Mouse (Mus musculus): ENCODE data around the gene Rxra.

Gene Rxra

GRCm38 (mm10) chr2:27702904-27703666 is 26.8 kb downstream of the Rxra start:
- no peak for DNase-seq (ENCODE audit: low read depth)

GRCm38 (mm10) chr2:27703852-27704640 is 27.8 kb downstream of the Rxra start:
- peak; percentile 21 for DNase-seq (ENCODE audit: low read depth)

- DNase-seq (ENCODE audit: low read depth), result no peak
Observed at GRCm38 (mm10) chr2:27704641-27705040, 28.4 kb downstream of the Rxra start.

- DNase-seq (ENCODE audit: low read depth), result no peak
Observed at GRCm38 (mm10) chr2:27710871-27711382, 34.7 kb downstream of the Rxra start.

- DNase-seq (ENCODE audit: low read depth), result no peak
Observed at GRCm38 (mm10) chr2:27712626-27713025, 36.4 kb downstream of the Rxra start.

DNA sequence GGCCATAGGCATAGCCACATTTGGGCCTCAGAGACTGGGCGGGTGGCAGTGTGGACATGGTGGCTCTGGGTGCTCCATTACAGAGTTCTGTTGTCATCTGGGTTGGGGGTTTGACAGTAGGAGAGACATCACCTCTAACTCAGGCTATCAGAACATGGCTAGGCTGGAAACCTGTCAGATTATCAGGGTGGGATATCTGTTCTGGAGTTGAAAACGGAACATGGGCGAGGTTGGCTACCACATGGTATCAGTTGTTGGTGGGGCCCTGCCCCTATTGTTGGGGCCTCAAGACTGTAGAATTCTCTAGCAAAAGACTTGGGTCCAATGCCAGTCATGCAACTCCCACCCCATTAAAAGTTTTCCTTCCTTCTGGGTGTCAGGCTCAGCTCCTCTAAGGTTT is 37.1 kb downstream of the Rxra start:
- DNase-seq (ENCODE audit: low read depth), result no peak

DNA sequence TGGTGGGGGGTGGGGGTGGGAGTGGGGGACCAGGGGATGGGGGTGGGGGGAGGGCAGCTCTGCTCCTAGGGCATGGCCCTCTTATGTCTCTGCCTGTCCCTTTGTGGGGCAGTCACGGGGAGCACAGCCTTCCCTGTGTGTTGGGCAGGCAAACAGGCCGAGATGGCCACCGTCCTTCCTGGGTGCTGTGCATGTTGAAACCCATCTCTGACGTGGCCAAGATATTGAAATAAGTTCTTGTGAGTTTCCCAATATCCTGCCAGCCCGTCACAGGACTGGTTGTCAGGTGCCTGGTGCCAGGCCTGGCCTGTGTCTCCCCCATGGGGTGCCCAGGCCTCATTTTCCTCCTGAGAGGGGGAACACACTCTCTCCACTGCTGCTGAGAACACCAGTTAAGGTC is 37.9 kb downstream of the Rxra start:
- DNase-seq (ENCODE audit: low read depth), result no peak

DNA sequence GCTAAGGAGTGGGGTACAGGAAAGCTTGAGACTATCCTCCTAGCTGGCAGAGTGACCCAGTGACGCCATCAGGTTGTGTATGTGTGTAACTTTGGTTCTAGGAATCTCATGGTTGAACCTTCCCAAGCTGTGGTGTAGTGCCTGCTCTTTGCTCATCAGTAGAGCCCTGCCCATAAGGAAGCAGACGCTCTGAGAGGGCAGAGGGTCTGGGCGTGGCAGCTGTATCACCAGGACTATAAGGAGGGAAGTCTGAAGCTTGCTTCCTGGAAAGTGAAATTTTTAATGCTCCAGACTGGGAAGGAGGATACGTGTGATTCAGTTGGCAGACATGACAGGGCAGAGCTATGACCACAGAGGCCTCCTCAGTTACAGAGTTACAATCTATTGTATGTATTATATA is 39.0 kb downstream of the Rxra start:
- DNase-seq (ENCODE audit: low read depth), result no peak

GRCm38 (mm10) chr2:27716339-27716738 is 40.1 kb downstream of the Rxra start:
- no peak for DNase-seq (ENCODE audit: low read depth)

DNA sequence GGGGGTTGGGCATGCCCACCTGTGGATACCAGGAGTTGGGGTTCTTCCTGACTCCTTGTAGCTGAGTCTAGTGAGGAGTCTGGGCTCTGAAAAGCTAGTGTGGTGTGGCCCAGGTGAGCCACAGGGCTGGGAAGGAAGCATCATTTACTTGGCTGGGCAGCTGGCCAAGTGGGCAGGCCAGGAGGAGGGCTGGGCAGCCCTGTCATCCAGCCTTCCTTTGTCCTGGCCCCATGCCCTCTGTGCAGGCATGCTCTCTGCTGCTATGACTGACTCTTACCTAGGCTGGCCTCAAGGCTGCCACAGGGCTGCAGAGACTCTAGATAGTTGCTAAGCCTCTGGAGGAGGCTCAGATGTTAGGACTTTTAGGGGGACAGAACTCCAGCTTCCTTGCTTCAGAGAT is 42.0 kb downstream of the Rxra start:
- DNase-seq (ENCODE audit: low read depth), result no peak

DNA sequence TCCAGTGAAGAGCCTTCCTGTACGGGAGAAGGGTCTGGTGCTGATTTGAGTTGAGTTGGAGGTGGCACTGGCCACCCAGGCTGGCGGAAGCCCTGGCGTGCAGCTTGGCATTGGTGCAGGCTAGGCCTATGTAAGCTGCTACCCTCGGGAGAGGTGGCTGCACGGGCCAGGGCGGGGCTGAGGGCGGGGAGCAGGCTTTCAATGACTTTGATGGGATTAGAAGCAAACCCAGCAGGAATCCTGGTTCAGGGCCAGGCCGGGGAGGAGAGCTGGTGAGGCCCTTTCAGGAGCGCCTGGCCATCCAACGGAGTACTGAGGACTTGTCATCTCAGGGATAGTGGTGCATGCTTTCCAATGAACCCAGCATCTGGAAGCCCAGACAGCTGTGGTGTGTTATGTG is 43.4 kb downstream of the Rxra start:
- no peak for DNase-seq (ENCODE audit: low read depth)

DNA sequence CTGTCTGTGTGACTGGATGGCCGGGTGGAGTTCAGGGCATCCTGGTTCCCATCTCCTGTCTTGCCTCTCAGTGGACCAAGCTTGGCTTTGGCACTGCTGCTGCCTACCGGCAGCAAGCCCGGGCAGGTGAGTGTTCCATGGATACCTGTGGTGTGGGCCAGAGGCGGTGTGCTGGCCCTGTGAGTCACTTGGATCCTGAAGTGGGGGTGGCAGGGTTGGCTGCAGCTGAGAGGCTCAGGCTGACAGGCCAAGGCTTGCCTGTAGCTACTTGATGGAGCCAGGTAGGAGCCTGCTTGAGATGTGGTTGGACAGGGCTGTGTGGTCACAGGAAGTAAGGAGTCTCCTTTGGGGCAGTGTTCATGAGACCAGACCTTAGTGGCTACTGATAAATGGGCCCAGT is 45.4 kb downstream of the Rxra start:
- no peak for DNase-seq (ENCODE audit: low read depth)

DNA sequence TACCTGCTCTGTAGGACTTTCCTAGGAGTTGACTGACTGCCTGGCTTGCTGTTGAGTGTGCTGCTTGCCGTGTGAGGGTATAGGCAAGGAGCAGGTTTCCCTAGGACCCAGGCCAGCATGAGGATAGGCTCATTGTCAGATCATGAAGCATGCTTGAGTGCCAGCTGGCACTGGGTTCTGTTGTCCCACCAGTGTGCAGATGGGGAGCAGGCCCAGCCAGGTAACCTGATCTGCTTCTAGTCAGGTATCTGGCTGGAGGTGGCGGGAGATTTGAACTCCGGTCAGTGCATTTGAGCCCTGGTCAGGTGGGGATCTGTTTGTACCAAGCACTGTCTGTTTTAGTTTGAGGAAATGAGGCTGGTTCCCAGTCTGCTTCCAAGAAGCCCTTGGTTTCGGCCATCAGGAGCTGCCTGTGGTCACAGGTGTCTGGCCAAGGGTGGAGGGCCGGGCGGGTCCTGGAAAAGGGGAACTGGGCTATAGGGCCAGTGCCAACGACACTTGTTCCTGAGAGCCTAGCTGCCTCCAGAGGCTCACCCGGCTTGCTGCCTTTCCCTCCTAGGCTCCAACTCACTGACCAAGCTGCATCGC is 48.6 kb downstream of the Rxra start:
- no peak for DNase-seq (ENCODE audit: low read depth)

GRCm38 (mm10) chr2:27727994-27728854 is 52.0 kb downstream of the Rxra start:
- DNase-seq (ENCODE audit: low read depth), result no peak

- peak; percentile 24 for DNase-seq (ENCODE audit: low read depth)
Observed at GRCm38 (mm10) chr2:27729009-27729408, 52.8 kb downstream of the Rxra start.

DNA sequence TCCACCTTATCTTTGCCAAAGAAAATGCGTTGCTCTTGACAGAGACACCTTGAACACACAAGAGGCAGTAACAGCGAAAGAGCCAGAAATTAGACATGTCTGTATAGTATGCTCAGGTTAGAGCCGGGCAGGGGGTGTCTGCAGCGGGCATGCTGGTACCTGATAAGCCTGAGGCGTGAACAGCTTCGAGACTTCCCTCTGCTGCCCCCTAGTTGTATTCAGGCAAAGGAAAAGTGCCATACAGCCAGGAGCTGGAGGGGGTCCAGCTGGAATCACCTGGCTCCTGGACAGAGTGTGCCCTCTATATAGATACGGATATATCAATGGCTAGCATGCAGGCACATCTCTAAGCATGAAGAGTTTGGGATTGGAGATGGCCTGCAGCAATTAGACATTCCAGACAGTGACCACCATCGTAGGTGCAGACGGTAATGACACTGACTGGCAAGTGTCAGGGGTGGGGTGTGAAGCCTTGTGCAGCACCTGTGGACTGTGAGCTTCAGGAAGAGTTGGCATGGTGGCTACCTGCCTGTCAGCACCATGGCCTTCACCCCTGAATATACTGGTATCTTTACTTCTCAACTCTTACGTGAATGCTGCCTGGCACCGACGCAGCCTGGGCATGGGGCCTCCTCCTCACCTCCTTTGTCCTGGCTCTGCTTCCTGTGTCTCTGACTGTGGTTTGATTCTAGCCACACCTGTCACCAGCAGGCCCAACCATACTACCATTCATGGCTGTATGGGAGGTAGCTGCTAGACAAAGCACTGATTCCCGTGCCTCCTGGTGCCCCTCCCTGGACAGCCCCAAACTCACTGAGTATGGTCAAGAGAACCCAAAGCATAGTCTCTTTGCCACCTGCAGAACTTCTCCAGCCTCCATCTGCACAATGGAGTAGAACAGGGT is 54.0 kb downstream of the Rxra start:
- peak; percentile 52 for DNase-seq (ENCODE audit: low read depth)

GRCm38 (mm10) chr2:27733021-27733420 is 56.8 kb downstream of the Rxra start:
- DNase-seq (ENCODE audit: low read depth), result no peak

GRCm38 (mm10) chr2:27734328-27734727 is 58.1 kb downstream of the Rxra start:
- DNase-seq (ENCODE audit: low read depth), result no peak

DNA sequence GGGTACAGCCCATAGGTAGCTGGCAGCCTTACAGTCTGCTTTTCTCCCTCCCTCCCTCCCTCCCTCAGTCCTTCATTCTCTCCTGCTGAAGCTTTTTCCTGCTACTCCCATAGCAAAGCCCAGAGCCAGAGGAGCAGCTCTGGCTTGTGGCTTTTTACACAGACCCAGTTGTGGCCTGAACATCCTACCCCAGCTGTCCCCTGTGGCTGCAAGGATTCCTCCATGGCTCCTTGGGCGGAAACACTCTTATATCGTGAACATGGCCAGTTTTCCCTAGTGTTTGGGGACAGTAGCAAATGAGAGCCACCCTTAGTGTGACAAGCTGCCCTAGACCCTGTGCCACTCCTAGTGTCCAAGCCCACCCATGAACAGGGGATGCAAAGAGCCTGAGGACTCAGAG is 58.6 kb downstream of the Rxra start:
- no peak for DNase-seq (ENCODE audit: low read depth)

GRCm38 (mm10) chr2:27736802-27737201 is 60.6 kb downstream of the Rxra start:
- DNase-seq (ENCODE audit: low read depth), result no peak

- no peak for DNase-seq (ENCODE audit: low read depth)
Observed at GRCm38 (mm10) chr2:27738396-27738795, 62.2 kb downstream of the Rxra start.
